Mouse (Mus musculus) gastrocnemius, postnatal 14 days (tissue): ENCODE measurements around the gene Ankrd22. TPM values are rescaled to one million over a fixed set of nuclear protein-coding genes. Genes with fewer than 3 reads are reported as not detected.
"Not testable (repeated sequence)": the region's sequence is repeated elsewhere in the genome, so short reads cannot be mapped to it uniquely, and the experiment has no call there.

Experiments
- DNase-seq: peaks from one replicate; pipeline ENCODE4 v3.0.0; 2021; ENCODE audit warnings: mixed read lengths
- intact Hi-C: fragments of 180-260 bp; cut with DNase I; formaldehyde crosslinking; loops from one replicate; pipeline ENCODE4 v1.15.1; 2025; ENCODE audit warnings: low total_unique reads
- long read RNA-seq, 2 experiments: library from polyadenylated mRNA; stranded (forward); transcript quantifications; one replicate each; pipeline ENCODE4 v2.0.0; 2021
- total RNA-seq, 2 experiments: library from RNA; stranded (reverse); gene quantifications; 2 replicates each; pipeline ENCODE4 v1.2.3; 2021

Gene Ankrd22
- total RNA-seq = not detected
- long read RNA-seq, experiment 1 = 0 reads
- long read RNA-seq, experiment 2 = 0 reads

DNA sequence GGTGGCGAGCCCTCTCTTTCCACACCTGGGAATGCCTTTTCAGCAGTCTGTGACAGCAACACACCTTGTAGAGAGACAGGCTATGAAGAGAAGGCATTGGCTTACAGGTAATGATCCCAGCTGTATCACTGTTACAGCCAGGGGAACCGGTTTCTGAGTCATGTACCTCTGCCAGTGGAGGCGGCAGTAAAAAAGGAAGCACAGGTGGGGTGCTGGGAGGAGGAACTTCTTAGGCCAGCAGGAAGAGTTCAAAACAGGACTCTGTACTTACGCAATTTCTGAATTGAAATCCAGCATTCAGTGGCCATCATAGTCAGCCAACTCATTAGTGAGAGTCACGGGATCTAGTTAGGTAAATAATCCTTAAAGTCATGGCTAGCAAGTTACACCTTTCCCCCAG, at the start of gene Ankrd22:
Gene Ankrd22, minus strand, starts transcription at position 163 of the 400 bp plus-strand sequence.
- intact Hi-C loops = no loop called here
- no peak for DNase-seq

DNA sequence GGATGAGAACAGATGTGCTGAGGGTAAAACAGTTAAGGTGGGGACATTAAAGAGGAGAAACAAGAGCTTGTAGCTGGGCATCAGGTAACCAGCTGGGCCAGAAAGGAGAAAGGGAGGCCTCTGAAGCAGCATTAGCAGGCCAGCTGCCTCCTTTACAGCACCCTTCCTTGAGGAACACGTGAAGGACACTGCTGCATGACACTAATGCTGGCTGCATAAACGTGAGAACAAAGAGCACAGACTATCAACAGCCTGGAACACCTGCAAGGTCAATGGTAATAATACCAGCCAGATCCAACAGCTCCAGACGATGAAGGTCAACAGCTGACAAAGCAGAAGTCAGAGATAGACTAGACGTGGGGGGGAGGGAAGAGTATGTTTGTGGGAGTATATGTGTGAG, 48.3 kb upstream of the Ankrd22 start:
- intact Hi-C loops = no loop called here
- no peak for DNase-seq

- DNase-seq = no peak
- intact Hi-C loops = no loop called here
These were observed 47.4 kb upstream of the Ankrd22 start for GRCm38 (mm10) chr19:34213251-34213645.

DNA sequence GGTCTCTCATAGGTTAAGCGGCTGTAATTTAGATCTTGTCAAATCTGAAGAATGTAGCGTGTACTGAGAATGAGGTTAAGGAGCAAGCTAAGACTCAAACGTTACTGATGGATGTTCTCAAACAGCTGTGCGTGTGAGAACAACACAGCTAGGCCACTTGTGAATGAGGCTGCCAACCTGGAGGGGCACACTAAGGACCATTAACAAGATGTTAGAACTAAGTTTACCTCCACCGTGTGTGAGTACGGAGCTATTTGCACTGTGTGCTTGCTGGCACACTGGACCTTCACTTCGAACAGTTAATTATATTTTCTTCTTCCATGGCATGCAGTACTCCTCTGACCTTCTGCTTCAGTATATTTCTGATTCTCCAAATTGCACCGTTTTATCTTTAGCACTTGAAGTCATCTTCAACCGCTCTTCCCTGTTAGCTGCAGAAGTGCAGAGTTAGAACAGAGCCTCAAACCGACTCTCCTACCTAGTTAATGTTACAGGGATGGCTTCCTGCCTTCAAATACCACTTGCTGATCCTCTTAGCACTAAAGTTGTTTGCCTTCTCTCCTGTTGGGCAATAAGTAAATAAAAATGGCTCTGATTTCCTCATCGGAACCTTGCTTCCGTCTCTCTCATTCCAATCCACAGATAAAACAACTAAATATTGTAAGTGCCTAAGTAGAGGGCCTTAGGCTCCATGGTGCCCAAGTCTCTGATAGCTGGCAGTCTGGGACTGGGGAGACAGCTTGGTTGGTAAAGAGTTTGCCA, 46.8 kb upstream of the Ankrd22 start:
- intact Hi-C loops = no loop called here
- no peak for DNase-seq

- intact Hi-C loops = no loop called here
These were observed 45.0 kb upstream of the Ankrd22 start for GRCm38 (mm10) chr19:34210841-34211240.

DNA sequence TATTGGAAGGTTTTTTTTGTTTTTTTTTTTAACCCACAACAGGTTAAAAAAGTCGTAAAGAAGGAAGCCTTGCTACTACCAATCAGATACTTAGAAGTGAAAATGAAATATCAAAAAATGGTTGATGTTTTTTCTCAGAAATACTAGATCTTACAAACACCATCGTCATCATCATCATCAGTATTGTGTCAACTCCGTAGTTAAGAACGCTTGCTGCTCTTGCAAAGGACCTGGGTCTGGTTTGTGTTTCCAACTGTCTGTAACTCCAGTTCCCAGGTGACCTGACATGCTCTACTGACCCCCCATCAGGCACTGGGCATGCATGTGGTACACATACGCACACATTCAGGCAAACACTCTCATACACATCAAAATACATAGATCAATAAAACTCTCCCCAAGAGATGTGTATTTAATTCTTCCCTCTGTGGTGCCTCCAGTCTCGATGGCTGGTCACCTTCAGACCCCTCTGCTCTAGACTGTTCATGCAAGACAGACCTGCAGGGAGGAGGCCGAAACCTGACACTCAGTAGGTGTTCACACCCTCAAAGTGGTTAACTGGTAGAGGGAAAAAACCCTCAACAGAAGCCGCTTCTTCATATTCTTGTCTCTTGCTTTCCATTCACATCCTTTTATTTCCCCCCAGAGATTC, 44.2 kb upstream of the Ankrd22 start:
- intact Hi-C loops = no loop called here

More at GRCm38 (mm10) chr19:34210841-34211240, 45.0 kb upstream of the Ankrd22 start:
- DNase-seq = no peak

GRCm38 (mm10) chr19:34209031-34209430, 43.2 kb upstream of the Ankrd22 start:
- intact Hi-C loops = no loop called here
- DNase-seq = no peak

More for the DNA sequence above, 44.2 kb upstream of the Ankrd22 start:
- DNase-seq = no peak

GRCm38 (mm10) chr19:34206760-34207440, 41.0 kb upstream of the Ankrd22 start:
- intact Hi-C loops = no loop called here
- no peak for DNase-seq

DNA sequence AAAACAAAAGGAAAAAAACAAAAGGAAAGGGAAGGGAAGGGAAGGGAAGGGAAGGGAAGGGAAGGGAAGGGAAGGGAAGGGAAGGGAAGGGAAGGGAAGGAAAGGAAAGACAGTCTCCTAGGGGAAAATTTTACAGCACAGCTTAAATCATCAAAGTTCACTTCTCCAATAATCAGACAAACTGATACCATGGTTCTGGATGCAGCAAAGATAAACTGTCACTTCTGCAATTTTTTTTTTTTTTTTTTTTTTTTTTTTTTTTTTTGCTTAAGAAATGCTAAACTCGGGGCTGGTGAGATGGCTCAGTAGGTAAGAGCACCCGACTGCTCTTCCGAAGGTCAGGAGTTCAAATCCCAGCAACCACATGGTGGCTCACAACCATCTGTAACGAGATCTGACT, 40.3 kb upstream of the Ankrd22 start:
- DNase-seq, intact Hi-C loops: not testable (repeated sequence)

GRCm38 (mm10) chr19:34202668-34203067, 36.8 kb upstream of the Ankrd22 start:
- intact Hi-C loops = no loop called here
- DNase-seq = no peak

DNA sequence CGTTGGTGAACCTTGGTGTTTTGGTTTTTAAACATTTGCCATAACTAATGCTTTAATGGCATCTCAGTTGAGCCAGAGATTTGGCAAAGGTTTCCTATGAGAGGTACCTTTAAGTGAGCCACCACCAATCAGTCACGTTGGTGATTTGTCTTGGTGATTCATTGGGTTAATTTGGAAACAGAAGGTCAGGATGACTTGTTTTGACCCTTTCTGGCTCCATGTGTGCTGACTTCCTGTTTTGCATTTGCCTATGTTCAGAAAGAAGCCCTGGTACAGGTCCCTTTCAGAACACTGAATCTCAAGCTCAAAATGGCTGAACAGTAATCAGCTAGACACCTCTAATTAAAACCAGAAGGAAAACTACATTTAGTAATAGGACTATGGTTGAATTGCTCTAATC, 33.6 kb upstream of the Ankrd22 start:
- DNase-seq = no peak

DNA sequence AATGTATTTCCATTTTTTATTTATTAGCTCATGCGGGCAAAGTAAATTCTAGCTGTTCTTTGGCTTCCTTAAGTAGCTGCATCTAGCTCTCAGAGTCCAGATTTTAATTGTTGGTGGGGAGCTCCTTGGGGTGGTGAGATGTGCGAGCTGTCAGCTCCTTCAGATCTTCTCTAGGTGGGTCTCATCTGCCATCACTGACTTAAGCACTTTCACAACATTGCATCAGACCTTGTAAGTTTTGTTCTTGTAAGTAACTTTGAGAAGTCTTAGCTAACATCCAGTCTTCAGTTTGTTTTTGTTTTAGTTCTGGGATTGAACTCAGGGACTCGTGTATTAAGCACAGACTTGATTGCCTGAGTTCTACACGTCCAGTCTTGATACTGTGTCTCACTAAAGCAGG, 33.0 kb upstream of the Ankrd22 start:
- intact Hi-C loops = no loop called here
- DNase-seq = no peak

More for the DNA sequence above, 33.6 kb upstream of the Ankrd22 start:
- intact Hi-C loops = no loop called here

DNA sequence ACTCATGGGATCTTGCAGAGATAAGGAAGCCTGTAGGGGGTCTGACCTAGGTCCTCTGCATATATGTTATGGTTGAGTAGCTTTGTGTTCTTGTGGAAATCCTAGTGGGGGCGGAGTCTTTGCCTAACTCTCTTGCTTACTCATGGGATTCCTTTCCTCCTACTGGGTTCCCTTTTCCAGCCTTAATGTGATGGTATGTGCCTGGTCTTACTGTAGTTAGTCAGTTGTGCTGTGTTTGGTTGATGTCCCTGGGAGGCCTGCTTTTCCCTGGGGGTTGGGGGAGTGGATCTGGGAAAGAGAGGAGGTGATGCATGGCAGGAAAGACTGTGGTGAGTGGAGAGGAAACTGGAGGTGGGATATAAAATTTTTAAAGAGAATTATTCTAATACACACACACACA, 32.2 kb upstream of the Ankrd22 start:
- intact Hi-C loops = no loop called here
- DNase-seq = no peak

DNA sequence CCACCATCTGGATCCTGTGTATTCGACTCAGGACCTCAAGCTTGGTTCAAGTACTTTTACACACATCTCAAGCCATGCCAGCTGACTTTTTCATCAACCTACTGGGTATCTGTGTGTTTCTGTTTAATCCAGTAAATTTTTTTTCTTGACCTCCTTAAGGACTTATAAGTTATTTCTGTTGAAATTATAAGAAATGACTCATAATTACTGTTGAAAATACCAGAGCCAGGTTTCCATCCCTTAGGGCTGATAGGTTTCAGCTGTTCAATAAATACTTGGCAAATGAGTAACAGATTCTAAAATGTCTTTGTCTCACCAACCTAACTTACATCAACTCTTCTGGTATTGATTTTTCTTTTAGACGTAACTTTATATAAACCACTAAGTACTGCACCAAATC, 29.2 kb upstream of the Ankrd22 start:
- intact Hi-C loops = no loop called here
- DNase-seq = no peak

- DNase-seq = no peak
- intact Hi-C loops = no loop called here
These were observed 28.4 kb upstream of the Ankrd22 start for GRCm38 (mm10) chr19:34194132-34194745.

- intact Hi-C loops = no loop called here
- no peak for DNase-seq
These were observed 27.8 kb upstream of the Ankrd22 start for GRCm38 (mm10) chr19:34193683-34194082.

GRCm38 (mm10) chr19:34193149-34193548, 27.3 kb upstream of the Ankrd22 start:
- intact Hi-C loops = no loop called here
- DNase-seq = no peak

DNA sequence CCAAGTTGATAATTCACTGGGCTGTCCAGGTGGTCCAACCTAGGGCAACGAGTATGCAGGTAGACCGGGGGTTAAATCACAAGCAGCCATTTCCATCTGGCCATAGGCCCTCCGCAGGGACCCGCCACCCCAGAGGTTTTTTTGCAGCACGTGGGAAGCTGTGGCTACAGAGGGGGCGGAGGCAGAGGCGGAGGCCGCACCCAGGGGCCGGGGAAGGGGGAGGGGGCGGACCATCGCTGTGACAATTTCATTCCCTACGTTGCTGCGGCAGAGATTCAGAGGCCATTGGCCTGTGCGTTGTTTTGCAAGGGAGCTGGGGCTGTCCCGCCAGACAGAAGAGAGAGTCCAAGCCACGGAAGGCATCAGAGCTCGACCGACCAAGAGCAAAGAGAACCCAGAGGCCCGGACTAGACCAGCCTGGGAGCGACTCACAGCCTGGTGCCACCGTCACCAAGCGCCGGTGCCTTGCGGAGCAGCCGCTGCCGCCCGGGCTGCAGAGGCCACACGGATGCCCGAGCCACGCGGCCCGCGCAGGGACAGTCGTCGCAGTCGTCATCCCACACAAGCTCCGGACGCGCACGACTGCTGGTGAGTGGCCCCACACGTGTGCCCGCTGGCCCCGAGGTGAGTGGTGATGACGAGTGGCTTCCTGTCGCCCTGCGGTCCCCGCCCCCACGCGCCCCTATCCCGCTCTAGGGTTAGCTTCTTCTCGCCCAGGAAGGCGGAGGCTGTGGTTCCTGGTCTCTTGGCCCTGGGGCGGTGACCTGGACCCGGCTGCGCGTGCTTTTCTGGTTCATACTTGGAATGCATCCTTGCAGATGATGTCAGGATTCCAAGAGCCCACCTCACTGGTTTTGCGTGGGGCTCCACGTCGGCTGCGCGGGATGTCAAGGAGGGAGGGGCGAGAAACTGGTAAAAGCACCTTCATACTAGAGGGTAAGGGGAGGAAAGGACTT, 26.4 kb upstream of the Ankrd22 start, which contains the start of gene Stambpl1:
Gene Stambpl1, plus strand, starts transcription at position 222 of the 956 bp plus-strand sequence.
- intact Hi-C loops = no loop called here
- peak; percentile 73 for DNase-seq

GRCm38 (mm10) chr19:34191645-34192007, 25.8 kb upstream of the Ankrd22 start:
- DNase-seq = no peak

More at GRCm38 (mm10) chr19:34191645-34192007, 25.8 kb upstream of the Ankrd22 start:
- intact Hi-C loops = no loop called here
